Mouse (Mus musculus) kidney, adult 8-10 months (tissue): ENCODE measurements around the gene Ring1.
A peak's percentile ranks its signal among the peaks of the same experiment; 100 is the strongest.

Experiments
- DNase-seq, 2 experiments: peaks; one replicate each; pipeline ENCODE4 v3.0.0; 2022

Ring1 gene

DNA sequence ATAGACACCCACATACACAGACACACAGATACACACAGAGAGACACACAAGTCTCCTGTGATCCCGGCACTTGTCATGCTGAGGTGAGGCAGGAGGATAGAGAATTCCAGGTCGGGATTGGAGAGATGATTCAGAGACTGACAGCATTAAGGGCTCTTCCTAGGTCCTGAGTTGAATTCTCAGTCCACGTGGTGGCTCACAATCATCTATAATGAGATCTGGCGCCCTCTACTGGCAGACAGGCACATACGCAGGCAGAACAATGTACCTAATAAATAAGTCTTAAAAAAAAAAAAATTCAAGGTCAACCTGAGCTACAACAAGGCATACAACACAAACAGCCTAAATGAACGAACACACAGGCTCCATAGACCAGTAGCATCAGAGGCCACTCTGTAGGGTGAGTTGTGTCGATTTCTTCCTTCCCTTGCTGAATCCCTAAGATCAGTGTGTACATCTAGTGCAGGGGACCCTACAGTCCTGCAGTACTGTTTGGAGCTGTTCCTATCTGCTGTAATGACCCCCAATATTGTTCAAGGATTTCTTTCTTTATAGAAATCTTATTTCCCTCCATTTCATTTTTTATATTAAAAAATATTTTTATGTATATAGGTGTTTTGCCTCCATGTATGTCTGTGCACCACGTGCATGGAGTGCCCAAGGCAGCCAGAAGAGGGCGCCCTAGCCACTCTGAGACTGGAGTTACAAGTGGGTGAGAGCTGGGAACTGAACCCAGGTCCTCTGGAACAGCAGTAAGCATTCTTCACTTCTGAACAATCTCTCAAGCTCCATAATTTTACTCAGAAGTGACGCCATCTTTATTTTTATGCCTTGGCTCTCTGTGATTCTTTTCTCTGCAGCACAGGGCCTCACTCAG lies 32.5 kb downstream of the Ring1 start:
- DNase-seq = peak; percentile 41 to 49

DNA sequence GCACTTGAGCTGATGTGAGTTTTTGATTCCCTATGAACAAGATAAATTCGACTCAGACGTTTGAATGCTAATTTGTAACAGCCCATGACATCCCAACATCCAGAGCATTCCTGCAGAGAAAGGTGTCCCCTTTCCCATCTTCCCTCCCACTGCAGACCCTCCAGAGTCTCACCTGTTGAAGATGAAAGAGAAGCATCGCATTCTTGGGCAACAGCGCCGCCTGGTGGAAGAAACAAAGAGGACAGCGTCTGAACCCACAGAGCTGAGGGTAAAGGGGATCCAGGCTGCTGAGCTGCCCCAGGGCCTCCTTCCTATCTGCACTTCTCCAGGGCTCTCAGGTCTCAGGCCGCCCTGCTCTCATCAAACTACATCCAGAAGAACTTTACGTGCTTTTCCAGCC lies 42.3 kb downstream of the Ring1 start:
- peak in 1 of 2 experiments; percentile 75 for DNase-seq

DNA sequence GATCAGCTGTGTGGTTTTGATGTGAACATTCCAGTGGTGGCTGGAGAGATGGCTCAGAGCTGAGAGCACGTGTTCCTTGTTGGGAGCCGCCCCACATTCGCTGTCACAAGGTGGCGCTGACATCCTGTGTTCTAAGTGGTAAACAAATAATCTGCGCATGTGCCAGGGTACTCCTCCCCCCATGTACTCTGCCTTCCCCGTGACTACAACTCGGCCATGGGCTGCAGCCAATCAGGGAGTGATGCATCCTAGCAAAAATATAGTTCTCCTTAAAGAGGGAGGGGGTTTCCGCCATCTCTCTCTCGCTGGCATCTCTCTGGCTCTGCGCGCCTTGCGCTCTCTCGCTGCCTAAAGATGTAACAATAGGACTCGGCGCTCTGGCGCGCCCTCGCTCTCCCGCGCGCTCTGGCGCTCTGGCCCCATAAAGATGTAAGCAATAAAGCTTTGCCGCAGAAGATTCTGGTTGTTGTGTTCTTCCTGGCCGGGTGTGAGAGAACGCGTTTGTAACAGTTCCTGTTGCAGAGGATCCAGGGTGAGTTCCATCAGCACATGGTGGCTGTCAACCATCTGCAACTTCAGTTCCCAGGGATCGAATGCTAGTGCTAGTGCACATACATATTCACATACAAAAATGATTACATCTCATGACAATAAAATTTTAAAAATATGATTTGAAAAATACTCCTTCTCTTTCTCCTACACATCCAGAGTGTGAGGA lies 43.1 kb downstream of the Ring1 start:
- peak; percentile 93 to 94 for DNase-seq

DNA sequence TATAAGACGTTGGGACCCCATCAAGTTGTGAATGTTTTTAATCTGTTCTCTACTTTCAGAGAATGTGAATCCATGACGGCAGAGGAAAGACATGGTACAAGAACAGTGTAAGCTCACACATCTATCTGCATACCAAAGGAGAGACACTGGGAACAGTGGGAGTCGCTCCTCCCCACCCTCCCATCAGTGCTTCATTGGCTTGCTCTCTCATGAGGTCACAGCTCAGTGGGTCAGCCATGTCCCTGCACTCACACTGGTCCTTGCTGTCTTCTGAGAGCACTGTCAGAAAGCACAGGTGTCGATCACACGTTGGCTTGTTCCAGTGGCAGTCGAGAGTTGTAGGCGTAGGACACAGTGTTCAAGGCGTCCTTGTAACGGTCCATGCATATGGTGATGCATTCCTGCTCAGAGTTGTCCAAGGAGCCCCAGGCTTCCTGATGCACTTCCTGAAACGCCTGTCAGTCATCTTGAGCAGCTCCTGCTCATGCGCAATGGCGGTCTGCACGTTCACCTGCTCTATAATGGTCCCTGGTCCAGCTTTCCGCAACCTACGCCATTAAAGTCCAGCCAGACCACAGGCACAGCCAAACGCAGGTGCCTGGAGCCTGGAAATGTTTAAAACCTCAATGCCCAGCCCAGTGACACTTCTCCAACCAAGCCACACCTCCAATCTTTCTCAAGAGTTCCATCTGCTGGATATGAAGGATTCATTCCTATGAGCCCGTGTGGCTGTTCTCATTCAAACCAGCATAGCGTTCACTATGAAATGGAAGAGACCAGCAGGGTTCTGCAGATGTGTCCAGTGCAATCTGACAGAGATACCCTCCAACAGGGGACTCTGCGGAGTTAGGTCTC lies 44.1 kb downstream of the Ring1 start:
- DNase-seq = no peak

DNA sequence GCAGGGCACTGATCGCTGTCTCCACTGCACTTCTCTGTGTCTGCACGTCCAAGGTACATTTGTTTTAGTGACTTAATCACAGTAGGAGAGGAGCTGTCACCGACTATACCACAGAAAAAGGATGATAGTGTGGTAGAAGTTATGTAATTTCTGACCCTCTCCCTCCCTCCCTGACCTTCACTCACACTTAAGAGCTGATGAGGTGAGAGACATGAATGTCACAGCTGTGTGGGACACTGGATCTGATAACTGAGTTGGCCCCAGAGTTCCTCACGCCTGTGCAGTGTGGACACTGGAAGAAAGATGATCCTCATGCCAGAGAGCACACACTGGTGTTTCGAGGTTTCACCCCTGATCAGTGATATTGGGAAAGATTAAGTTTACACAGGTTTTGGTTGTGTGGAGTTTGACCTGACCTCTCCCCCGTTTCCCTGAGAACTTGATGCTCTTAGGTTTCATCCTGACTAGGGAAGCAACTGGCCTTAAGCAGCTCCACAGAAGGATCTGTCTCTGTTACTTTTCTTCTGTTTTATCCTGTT lies 44.9 kb downstream of the Ring1 start:
- DNase-seq = no peak

DNA sequence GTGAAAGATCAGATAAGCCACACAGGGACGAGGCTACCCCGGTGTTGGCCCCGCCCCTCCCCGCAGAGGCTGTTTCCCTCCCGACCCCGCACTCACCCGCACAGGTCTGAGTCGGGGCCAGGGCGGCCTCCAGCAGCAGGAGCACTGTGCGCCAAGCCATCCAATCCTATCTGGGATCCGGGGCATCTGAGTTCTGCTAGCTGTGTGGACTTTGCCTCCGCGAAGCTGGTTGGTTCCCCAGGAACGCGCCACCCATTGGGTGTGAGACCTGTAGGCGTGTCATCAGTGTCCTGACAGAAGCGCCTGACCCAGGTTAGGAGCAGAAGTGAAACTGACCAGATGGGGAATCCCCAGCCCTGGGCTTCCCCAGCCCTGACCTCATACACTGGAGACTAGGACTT lies 45.8 kb downstream of the Ring1 start:
- DNase-seq = peak; percentile 96

DNA sequence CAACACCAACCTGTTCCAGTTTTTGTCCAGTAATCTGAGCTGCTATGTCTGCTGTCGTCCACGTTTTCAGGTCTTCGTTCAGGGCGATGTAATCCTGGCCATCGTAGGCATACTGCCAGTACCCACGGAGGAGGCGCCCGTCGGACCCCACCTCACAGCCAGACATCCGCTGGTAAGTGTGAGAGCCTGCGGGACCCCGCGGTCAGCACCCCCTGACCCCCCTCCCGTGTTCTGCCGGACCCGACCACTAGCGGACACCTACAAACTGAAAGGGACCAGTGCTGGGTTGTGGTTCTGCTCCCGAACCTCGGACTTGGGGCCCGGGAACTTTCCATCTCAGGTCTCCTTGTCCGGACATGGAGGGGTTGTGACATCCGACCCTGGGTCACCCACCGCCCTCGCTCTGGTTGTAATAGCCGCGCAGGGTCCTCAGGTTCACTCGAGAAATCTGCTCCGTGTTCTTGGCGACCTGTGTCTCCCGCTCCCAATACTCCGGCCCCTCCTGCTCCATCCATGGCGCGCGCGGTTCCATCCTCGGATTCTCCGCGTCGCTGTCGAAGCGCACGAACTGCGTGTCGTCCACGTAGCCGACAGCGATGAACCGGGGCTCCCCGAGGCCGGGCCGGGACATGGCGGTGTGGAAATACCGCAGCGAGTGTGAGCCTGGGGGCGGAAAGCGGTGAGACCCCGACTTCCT lies 46.5 kb downstream of the Ring1 start:
- DNase-seq = no peak

DNA sequence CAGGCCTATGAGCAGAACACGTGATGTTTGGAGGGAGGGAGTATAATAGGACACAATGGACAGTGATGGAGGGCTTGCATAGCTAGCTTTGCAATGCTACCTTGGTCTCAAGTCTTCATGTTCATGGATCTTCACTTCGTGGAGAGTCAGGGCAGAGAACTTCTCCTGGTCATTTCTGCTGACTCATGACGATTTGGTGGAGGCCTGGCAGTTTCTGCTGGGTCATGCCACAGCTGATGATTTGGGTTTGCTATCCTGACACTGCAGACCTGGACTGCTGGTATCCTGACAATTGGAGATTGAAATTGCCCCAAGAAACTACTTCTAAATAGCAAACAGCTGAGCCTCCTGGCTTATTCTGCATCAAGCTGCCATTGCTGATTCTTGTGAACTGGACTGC lies 50.9 kb downstream of the Ring1 start:
- DNase-seq = no peak

DNA sequence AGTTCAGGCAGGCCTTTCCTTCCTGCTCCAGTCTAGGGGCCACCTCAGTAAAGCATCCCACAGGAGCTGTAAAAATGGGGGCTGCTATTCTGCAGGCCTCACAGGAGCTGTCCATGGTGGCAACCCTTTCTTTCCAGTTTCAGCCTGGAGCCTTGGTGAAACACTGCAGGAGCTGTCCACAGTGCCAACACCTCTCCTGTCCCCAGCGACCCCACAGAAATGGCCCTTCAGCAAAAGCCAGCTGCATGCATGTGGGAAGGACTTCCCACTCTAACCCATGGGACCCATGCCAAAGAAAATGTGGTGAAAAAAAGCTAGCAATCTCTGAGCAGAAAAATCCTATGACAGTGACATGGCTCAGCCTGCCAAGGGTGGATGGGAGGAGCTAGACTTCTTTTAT lies 51.8 kb downstream of the Ring1 start:
- no peak for DNase-seq
